Mouse (Mus musculus): ENCODE measurements around the gene Cacna2d2.

Gene Cacna2d2

GRCm38 (mm10) chr9:107400060-107400511 is 674 bp downstream of the Cacna2d2 start:
- no peak for ATAC-seq (ENCODE audit: insufficient number of reproducible peaks, low FRiP score, low TSS enrichment)

GRCm38 (mm10) chr9:107400666-107401285 is 1.4 kb downstream of the Cacna2d2 start:
- no peak for ATAC-seq (ENCODE audit: insufficient number of reproducible peaks, low FRiP score, low TSS enrichment)

- ATAC-seq (ENCODE audit: insufficient number of reproducible peaks, low FRiP score, low TSS enrichment), result no peak
Observed at GRCm38 (mm10) chr9:107403116-107403515, 3.7 kb downstream of the Cacna2d2 start.

GRCm38 (mm10) chr9:107409449-107409848 is 10.0 kb downstream of the Cacna2d2 start:
- no peak for ATAC-seq (ENCODE audit: insufficient number of reproducible peaks, low FRiP score, low TSS enrichment)

- no peak for ATAC-seq (ENCODE audit: insufficient number of reproducible peaks, low FRiP score, low TSS enrichment)
Observed at GRCm38 (mm10) chr9:107417106-107417505, 17.7 kb downstream of the Cacna2d2 start.

GRCm38 (mm10) chr9:107419491-107420244 is 20.3 kb downstream of the Cacna2d2 start:
- no peak for ATAC-seq (ENCODE audit: insufficient number of reproducible peaks, low FRiP score, low TSS enrichment)

GRCm38 (mm10) chr9:107420898-107421297 is 21.5 kb downstream of the Cacna2d2 start:
- no peak for ATAC-seq (ENCODE audit: insufficient number of reproducible peaks, low FRiP score, low TSS enrichment)

GRCm38 (mm10) chr9:107422878-107423277 is 23.5 kb downstream of the Cacna2d2 start:
- ATAC-seq (ENCODE audit: insufficient number of reproducible peaks, low FRiP score, low TSS enrichment), result no peak

- ATAC-seq (ENCODE audit: insufficient number of reproducible peaks, low FRiP score, low TSS enrichment), result no peak
Observed at GRCm38 (mm10) chr9:107424485-107425175, 25.2 kb downstream of the Cacna2d2 start.

GRCm38 (mm10) chr9:107427876-107428275 is 28.5 kb downstream of the Cacna2d2 start:
- ATAC-seq (ENCODE audit: insufficient number of reproducible peaks, low FRiP score, low TSS enrichment), result 0 out of 2 replicates have a peak, but pooled peaks have one; percentile 36

GRCm38 (mm10) chr9:107428451-107429186 is 29.2 kb downstream of the Cacna2d2 start:
- no peak for ATAC-seq (ENCODE audit: insufficient number of reproducible peaks, low FRiP score, low TSS enrichment)

- ATAC-seq (ENCODE audit: insufficient number of reproducible peaks, low FRiP score, low TSS enrichment), result no peak
Observed at GRCm38 (mm10) chr9:107430445-107430844, 31.0 kb downstream of the Cacna2d2 start.

- ATAC-seq (ENCODE audit: insufficient number of reproducible peaks, low FRiP score, low TSS enrichment), result no peak
Observed at GRCm38 (mm10) chr9:107432546-107432945, 33.1 kb downstream of the Cacna2d2 start.

GRCm38 (mm10) chr9:107434851-107435250 is 35.4 kb downstream of the Cacna2d2 start:
- no peak for ATAC-seq (ENCODE audit: insufficient number of reproducible peaks, low FRiP score, low TSS enrichment)

GRCm38 (mm10) chr9:107435285-107435684 is 35.9 kb downstream of the Cacna2d2 start:
- no peak for ATAC-seq (ENCODE audit: insufficient number of reproducible peaks, low FRiP score, low TSS enrichment)

GRCm38 (mm10) chr9:107442891-107443290 is 43.5 kb downstream of the Cacna2d2 start:
- no peak for ATAC-seq (ENCODE audit: insufficient number of reproducible peaks, low FRiP score, low TSS enrichment)

GRCm38 (mm10) chr9:107443324-107443723 is 43.9 kb downstream of the Cacna2d2 start:
- no peak for ATAC-seq (ENCODE audit: insufficient number of reproducible peaks, low FRiP score, low TSS enrichment)

GRCm38 (mm10) chr9:107445011-107445471 is 45.6 kb downstream of the Cacna2d2 start:
- no peak for ATAC-seq (ENCODE audit: insufficient number of reproducible peaks, low FRiP score, low TSS enrichment)

GRCm38 (mm10) chr9:107448805-107449517 is 49.5 kb downstream of the Cacna2d2 start:
- ATAC-seq (ENCODE audit: insufficient number of reproducible peaks, low FRiP score, low TSS enrichment), result no peak

- no peak for ATAC-seq (ENCODE audit: insufficient number of reproducible peaks, low FRiP score, low TSS enrichment)
Observed at GRCm38 (mm10) chr9:107451400-107451799, 52.0 kb downstream of the Cacna2d2 start.
